Comparison of ENCODE assay signal across 9 mouse cellular contexts in the genomic region with DNA sequence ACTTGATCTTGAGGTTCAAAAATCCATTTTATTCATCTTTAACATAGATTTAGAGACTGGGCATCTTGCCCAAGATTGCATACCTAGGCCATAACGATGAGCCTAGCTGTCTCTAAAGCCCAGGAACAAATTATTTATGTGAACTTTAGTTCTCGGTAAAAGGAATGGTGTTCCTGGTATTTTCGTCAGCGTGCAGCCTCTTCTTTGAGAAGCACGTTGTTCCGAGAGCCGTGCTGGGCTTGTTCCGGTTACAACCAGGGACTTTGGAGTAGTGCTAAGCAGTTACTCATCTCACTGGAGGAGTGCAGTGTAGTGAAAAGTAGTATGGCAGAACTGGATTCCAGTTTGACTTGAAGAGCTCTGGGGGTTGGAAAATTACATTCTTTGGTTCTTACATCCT. TPM values are rescaled to one million over a fixed set of nuclear protein-coding genes. Genes with fewer than 3 reads are reported as not detected.
DNase-seq lines count a peak whose midpoint lies in the region; ATAC-seq and TF ChIP-seq lines count a peak whose summit lies in the region.
"Had no signal": no experiment of that assay in that cellular context is flagged by ENCODE, and none has a peak within 500 bp of the region (broad histone marks: within the 10 kb centered on the region; RNA-seq: fewer than 3 reads in every experiment).

No protein-coding gene starts in this region.

- ATAC-seq in heart, embryonic 12.5 days (ENCODE audit: insufficient number of reproducible peaks, low FRiP score): no peak
- ATAC-seq in embryonic facial prominence, embryonic 15.5 days (ENCODE audit: insufficient number of reproducible peaks, low FRiP score, low TSS enrichment, low read depth): no peak
- ATAC-seq in limb, embryonic 12.5 days (ENCODE audit: insufficient number of reproducible peaks, insufficient read depth, low FRiP score, low TSS enrichment, low read depth): no peak

- peaks cover 19% of the 10 kb centered on the region for H3K36me3 ChIP-seq in heart, embryonic 12.5 days
- peaks cover 53% of the 10 kb centered on the region for H3K36me3 ChIP-seq in E14TG2a.4 (ENCODE audit: insufficient read depth, low read length)
- peaks cover 17% of the 10 kb centered on the region for H3K36me3 ChIP-seq in embryonic facial prominence, embryonic 15.5 days
- peaks cover 19% of the 10 kb centered on the region for H3K36me3 ChIP-seq in limb, embryonic 12.5 days
- H3K36me3 ChIP-seq in splenic B cell, adult 2 months (ENCODE audit: control insufficient read depth, insufficient read depth, low read length, poor library complexity, severe bottlenecking): peaks cover 6% of the 10 kb centered on the region

- no peak for TF ChIP-seq CTCF in E14TG2a.4 (conservative IDR thresholded peaks at IDR 0.05; ENCODE audit: low read length)

- intact Hi-C loops in heart, postnatal 25 days (cut with DNase I): loop anchor here (5.0 to 10.0 kb wide), 2 partner anchors 71 to 591 kb away; a partner anchor contains a TSS

- H3K9ac ChIP-seq in heart, embryonic 12.5 days: peak overlapping the region; percentile 68
- H3K9ac ChIP-seq in embryonic facial prominence, embryonic 15.5 days: peak overlapping the region; percentile 42; the same call in 1 of the 2 replicates
- peak overlapping the region; percentile 57 for H3K9ac ChIP-seq in limb, embryonic 12.5 days (replicated peaks)

- DNase-seq in heart, postnatal 25 days (ENCODE audit: low spot score): no peak
- peak; percentile 6 for DNase-seq in splenic B cell, adult 2 months (ENCODE audit: low read depth, low spot score)
- DNase-seq in layer of hippocampus, postnatal 14 days (ENCODE audit: low spot score in 2 of 2): no peak
- DNase-seq in natural killer cell, adult 2 months (ENCODE audit: low spot score in 2 of 2): no peak

- H3K4me1 ChIP-seq in heart, embryonic 12.5 days (replicated peaks): peaks cover 10% of the 10 kb centered on the region
- peaks cover 62% of the 10 kb centered on the region for H3K4me1 ChIP-seq in E14TG2a.4 (replicated peaks; ENCODE audit: low read depth, low read length)
- peaks cover 21% of the 10 kb centered on the region; the same call in 1 of the 2 replicates for H3K4me1 ChIP-seq in embryonic facial prominence, embryonic 15.5 days
- H3K4me1 ChIP-seq in limb, embryonic 12.5 days (replicated peaks): peaks cover 19% of the 10 kb centered on the region

- no peaks in the 10 kb centered on the region for H3K9me3 ChIP-seq in heart, embryonic 12.5 days (replicated peaks)
- no peaks in the 10 kb centered on the region for H3K9me3 ChIP-seq in E14TG2a.4 (ENCODE audit: low read length)
- H3K9me3 ChIP-seq in embryonic facial prominence, embryonic 15.5 days (replicated peaks): no peaks in the 10 kb centered on the region
- H3K9me3 ChIP-seq in limb, embryonic 12.5 days: no peaks in the 10 kb centered on the region

- H3K27ac ChIP-seq in heart, embryonic 12.5 days (ENCODE audit: poor library complexity, severe bottlenecking): peak overlapping the region; percentile 89
- peak overlapping the region; percentile 90 for H3K27ac ChIP-seq in embryonic facial prominence, embryonic 15.5 days (replicated peaks)
- H3K27ac ChIP-seq in limb, embryonic 12.5 days: peak overlapping the region; percentile 78; the same call in 1 of the 2 replicates

- peak overlapping the region; percentile 57 for H3K4me3 ChIP-seq in heart, embryonic 12.5 days
- H3K4me3 ChIP-seq in E14TG2a.4 (replicated peaks; ENCODE audit: low read length): peak overlapping the region; percentile 84
- peak overlapping the region; percentile 61 for H3K4me3 ChIP-seq in embryonic facial prominence, embryonic 15.5 days (replicated peaks)
- H3K4me3 ChIP-seq in limb, embryonic 12.5 days (replicated peaks): peak overlapping the region; percentile 63

- H3K4me2 ChIP-seq in heart, embryonic 12.5 days: peak overlapping the region; percentile 81
- H3K4me2 ChIP-seq in embryonic facial prominence, embryonic 15.5 days (replicated peaks): peak overlapping the region; percentile 59
- peak overlapping the region; percentile 64 for H3K4me2 ChIP-seq in limb, embryonic 12.5 days

- WGBS in heart, embryonic 12.5 days: 13% methylated on average over 8 of the region's 8 CpGs
- 23% methylated on average over 8 of the region's 8 CpGs for WGBS in embryonic facial prominence, embryonic 15.5 days
- WGBS in limb, embryonic 12.5 days: 30% methylated on average over 8 of the region's 8 CpGs

- no peaks in the 10 kb centered on the region for H3K27me3 ChIP-seq in heart, embryonic 12.5 days (replicated peaks)
- H3K27me3 ChIP-seq in E14TG2a.4 (ENCODE audit: insufficient read depth, low read length): no peaks in the 10 kb centered on the region
- H3K27me3 ChIP-seq in embryonic facial prominence, embryonic 15.5 days: no peaks in the 10 kb centered on the region
- H3K27me3 ChIP-seq in limb, embryonic 12.5 days: no peaks in the 10 kb centered on the region
- no peaks in the 10 kb centered on the region for H3K27me3 ChIP-seq in splenic B cell, adult 2 months (ENCODE audit: control insufficient read depth, insufficient read depth, low read length, poor library complexity, severe bottlenecking)

RNA-seq across cellular contexts. Expression of a gene that starts 0.7 kb away (rescaled TPM):
- 71.7 and 74.5 TPM in 2 replicates for polyA plus RNA-seq in heart, embryonic 12.5 days (2016; fragmentation: Nextera tagmentation; extraction: Ambion mirVana)
- 10 to 100 TPM; 88.8 to 91.0 TPM for total RNA-seq in heart, postnatal 25 days (2021)
- 74.5 and 78.8 TPM in 2 replicates for polyA plus RNA-seq in embryonic facial prominence, embryonic 15.5 days (2015; fragmentation: Nextera tagmentation; extraction: Ambion mirVana)
- polyA plus RNA-seq in limb, embryonic 12.5 days (2016; fragmentation: Nextera tagmentation; extraction: Ambion mirVana): 76.7 and 78.6 TPM in 2 replicates
- total RNA-seq in layer of hippocampus, postnatal 14 days (2021): 10 to 100 TPM; 32.9 to 40.7 TPM

RNA-seq across cellular contexts. Expression of a gene that starts 1.1 kb away (rescaled TPM):
- 37.9 and 40.2 TPM in 2 replicates for polyA plus RNA-seq in heart, embryonic 12.5 days (2016; fragmentation: Nextera tagmentation; extraction: Ambion mirVana)
- 10 to 100 TPM; 50.4 to 56.2 TPM for total RNA-seq in heart, postnatal 25 days (2021)
- 21.0 and 24.7 TPM in 2 replicates for polyA plus RNA-seq in embryonic facial prominence, embryonic 15.5 days (2015; fragmentation: Nextera tagmentation; extraction: Ambion mirVana)
- 16.2 and 18.2 TPM in 2 replicates for polyA plus RNA-seq in limb, embryonic 12.5 days (2016; fragmentation: Nextera tagmentation; extraction: Ambion mirVana)
- 10 to 100 TPM; 16.5 to 16.7 TPM for total RNA-seq in layer of hippocampus, postnatal 14 days (2021)

RNA-seq across cellular contexts. Expression of a gene that starts 55.6 kb away (rescaled TPM):
- not detected in 2 replicates for polyA plus RNA-seq in heart, embryonic 12.5 days (2016; fragmentation: Nextera tagmentation; extraction: Ambion mirVana)
- total RNA-seq in heart, postnatal 25 days (2021): not detected
- polyA plus RNA-seq in embryonic facial prominence, embryonic 15.5 days (2015; fragmentation: Nextera tagmentation; extraction: Ambion mirVana): not detected in 2 replicates
- polyA plus RNA-seq in limb, embryonic 12.5 days (2016; fragmentation: Nextera tagmentation; extraction: Ambion mirVana): not detected in 2 replicates
- not detected for total RNA-seq in layer of hippocampus, postnatal 14 days (2021)
- total RNA-seq: adrenal gland, postnatal 36 days had no signal

RNA-seq across cellular contexts. Expression of a gene that starts 57.4 kb away (rescaled TPM):
- 0.29 and 0.35 TPM in 2 replicates for polyA plus RNA-seq in heart, embryonic 12.5 days (2016; fragmentation: Nextera tagmentation; extraction: Ambion mirVana)
- 10 to 100 TPM; 14.1 to 17.1 TPM for total RNA-seq in heart, postnatal 25 days (2021)
- polyA plus RNA-seq in embryonic facial prominence, embryonic 15.5 days (2015; fragmentation: Nextera tagmentation; extraction: Ambion mirVana): 0.37 and 0.48 TPM in 2 replicates
- not detected in 2 replicates for polyA plus RNA-seq in limb, embryonic 12.5 days (2016; fragmentation: Nextera tagmentation; extraction: Ambion mirVana)
- total RNA-seq in layer of hippocampus, postnatal 14 days (2021): 1 to 10 TPM; 2.6 to 2.7 TPM
